10 mouse cellular contexts compared by ENCODE assay signal in the genomic region with DNA sequence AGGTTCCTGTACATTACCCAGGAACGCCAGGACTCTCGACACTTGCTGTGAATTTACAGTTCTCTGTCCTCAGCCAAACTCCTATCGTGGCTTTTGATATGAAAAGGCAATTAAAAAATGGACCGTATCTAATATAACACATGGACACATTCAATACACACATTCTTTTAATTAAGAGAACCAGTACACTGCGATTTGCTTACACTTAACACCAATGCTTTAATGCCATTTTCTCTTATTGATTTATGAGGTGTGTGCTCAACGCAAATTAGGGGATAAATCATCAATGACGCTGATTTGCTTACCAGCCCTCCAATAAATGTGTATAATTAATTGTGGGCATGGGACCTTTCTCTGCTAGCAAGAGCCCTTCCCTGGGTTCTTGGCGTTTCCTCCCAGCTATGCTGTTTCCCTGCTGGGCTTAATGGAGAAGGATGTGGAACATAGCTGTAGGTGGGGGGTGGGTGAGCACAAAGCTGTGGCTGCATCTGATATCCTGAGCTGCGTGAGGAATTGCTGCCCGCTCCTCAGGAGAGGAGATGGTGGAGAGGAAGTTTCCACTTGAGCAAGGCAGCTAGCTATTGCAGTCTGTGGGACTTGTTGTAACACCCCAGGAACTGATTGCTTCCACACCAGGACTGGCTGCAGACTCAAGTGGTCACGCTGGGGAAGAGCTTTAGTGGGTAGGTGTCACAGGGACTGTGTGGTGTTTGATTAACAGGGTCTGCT.
A peak's percentile ranks its signal among the peaks of the same experiment; 100 is the strongest.
DNase-seq lines count a peak whose midpoint lies in the region; ATAC-seq and TF ChIP-seq lines count a peak whose summit lies in the region.
"Had no signal": no experiment of that assay in that cellular context is flagged by ENCODE, and none has a peak within 500 bp of the region (broad histone marks: within the 10 kb centered on the region; RNA-seq: fewer than 3 reads in every experiment).

No protein-coding gene starts in this region.

- DNase-seq in kidney, adult 2 months, result peak; percentile 43
- no peak for DNase-seq in kidney, adult 9 months
- peak; percentile 41 for DNase-seq in lung, postnatal 36 days
- DNase-seq in left cerebral cortex, postnatal 36 days (ENCODE audit: low spot score in 2 of 2), result no peak
- no peak for DNase-seq in forebrain, postnatal 0 days
- no peak for DNase-seq in thymus, postnatal 14 days
- DNase-seq: cerebellum, adult 18-20 months; thymus, postnatal 4 days had no signal

- no peaks in the 10 kb centered on the region for H3K9me3 ChIP-seq in embryonic facial prominence, embryonic 15.5 days (replicated peaks)
- no peaks in the 10 kb centered on the region for H3K9me3 ChIP-seq in intestine, embryonic 15.5 days
- H3K9me3 ChIP-seq in forebrain, postnatal 0 days (ENCODE audit: low read length), result no peaks in the 10 kb centered on the region

- no peak for TF ChIP-seq CTCF in kidney, adult 2 months (conservative IDR thresholded peaks at IDR 0.05; ENCODE audit: insufficient read depth, insufficient read length, low read depth, low read length)
- no peak for TF ChIP-seq CTCF in forebrain, postnatal 0 days (IDR thresholded peaks at IDR 0.05; ENCODE audit: low read depth)

- no peaks in the 10 kb centered on the region for H3K27me3 ChIP-seq in kidney, adult 2 months (replicated peaks; ENCODE audit: control insufficient read depth, insufficient read depth, low read length)
- no peaks in the 10 kb centered on the region for H3K27me3 ChIP-seq in embryonic facial prominence, embryonic 15.5 days
- no peaks in the 10 kb centered on the region for H3K27me3 ChIP-seq in intestine, embryonic 15.5 days (replicated peaks)
- no peaks in the 10 kb centered on the region for H3K27me3 ChIP-seq in forebrain, postnatal 0 days (ENCODE audit: insufficient read depth, low read length)

- no peak for ATAC-seq in embryonic facial prominence, embryonic 15.5 days (ENCODE audit: insufficient number of reproducible peaks, low FRiP score, low TSS enrichment, low read depth)
- ATAC-seq in intestine, embryonic 15.5 days, result peak; percentile 51; the same call in 1 of the 2 replicates
- ATAC-seq in forebrain, postnatal 0 days, result no peak

- no peak for TF ChIP-seq POLR2A in kidney, adult 2 months (IDR thresholded peaks at IDR 0.05; ENCODE audit: low read depth, low read length)

- no peak overlapping the region for H3K9ac ChIP-seq in embryonic facial prominence, embryonic 15.5 days
- no peak overlapping the region for H3K9ac ChIP-seq in intestine, embryonic 15.5 days
- H3K9ac ChIP-seq in forebrain, postnatal 0 days, result no peak overlapping the region

- no peak overlapping the region for H3K4me3 ChIP-seq in kidney, adult 2 months (ENCODE audit: insufficient read depth, low read depth, low read length)
- no peak overlapping the region for H3K4me3 ChIP-seq in embryonic facial prominence, embryonic 15.5 days (replicated peaks)
- H3K4me3 ChIP-seq in intestine, embryonic 15.5 days (replicated peaks), result no peak overlapping the region
- no peak overlapping the region for H3K4me3 ChIP-seq in forebrain, postnatal 0 days (ENCODE audit: low read depth, low read length)

- H3K27ac ChIP-seq in kidney, adult 2 months (ENCODE audit: insufficient read depth, low read depth, low read length), result no peak overlapping the region
- H3K27ac ChIP-seq in embryonic facial prominence, embryonic 15.5 days (replicated peaks), result 0 out of 2 replicates have a peak overlapping the region, but pooled peaks have one; percentile 22
- 0 out of 2 replicates have a peak overlapping the region, but pooled peaks have one; percentile 13 for H3K27ac ChIP-seq in intestine, embryonic 15.5 days
- no peak overlapping the region for H3K27ac ChIP-seq in forebrain, postnatal 0 days (ENCODE audit: low read depth, low read length)

- H3K36me3 ChIP-seq in kidney, adult 2 months (ENCODE audit: control insufficient read depth, insufficient read depth, low read length), result no peaks in the 10 kb centered on the region
- no peaks in the 10 kb centered on the region for H3K36me3 ChIP-seq in embryonic facial prominence, embryonic 15.5 days
- no peaks in the 10 kb centered on the region for H3K36me3 ChIP-seq in intestine, embryonic 15.5 days
- H3K36me3 ChIP-seq in forebrain, postnatal 0 days (ENCODE audit: insufficient read depth), result no peaks in the 10 kb centered on the region

- peaks cover 3% of the 10 kb centered on the region; the same call in 1 of the 2 replicates for H3K4me1 ChIP-seq in kidney, adult 2 months (ENCODE audit: control insufficient read depth, insufficient read depth, low read length)
- H3K4me1 ChIP-seq in embryonic facial prominence, embryonic 15.5 days, result peaks cover 29% of the 10 kb centered on the region
- peaks cover 10% of the 10 kb centered on the region; the same call in 1 of the 2 replicates for H3K4me1 ChIP-seq in intestine, embryonic 15.5 days (replicated peaks)
- H3K4me1 ChIP-seq in forebrain, postnatal 0 days (ENCODE audit: insufficient read depth), result no peaks in the 10 kb centered on the region

- H3K4me2 ChIP-seq in embryonic facial prominence, embryonic 15.5 days (replicated peaks), result no peak overlapping the region
- H3K4me2 ChIP-seq in intestine, embryonic 15.5 days (replicated peaks), result peak overlapping the region; percentile 24; the same call in 1 of the 2 replicates
- H3K4me2 ChIP-seq in forebrain, postnatal 0 days (ENCODE audit: low read depth), result no peak overlapping the region

- WGBS in kidney, adult 2 months, result 52% methylated on average over 11 of the region's 11 CpGs
- WGBS in embryonic facial prominence, embryonic 15.5 days, result 55% methylated on average over 11 of the region's 11 CpGs
- WGBS in intestine, embryonic 15.5 days, result 56% methylated on average over 11 of the region's 11 CpGs
- WGBS in forebrain, postnatal 0 days, result 84% methylated on average over 11 of the region's 11 CpGs

- intact Hi-C loops in left cerebral cortex, postnatal 36 days (cut with DNase I), result no loop called here

Comparison
In these comparisons a context has a peak if more than half of its experiments do, and no peak if none do; other contexts are left out.
1. DNase-seq: peak in kidney, adult 2 months (single experiment) and lung, postnatal 36 days (single experiment); none in kidney, adult 9 months (single experiment), left cerebral cortex, postnatal 36 days (0 of 2), forebrain, postnatal 0 days (single experiment) and thymus, postnatal 14 days (single experiment).
2. H3K27ac ChIP-seq: peak in embryonic facial prominence, embryonic 15.5 days (single experiment) and intestine, embryonic 15.5 days (single experiment); none in kidney, adult 2 months (single experiment) and forebrain, postnatal 0 days (single experiment).